ENCODE assay signal across 21 mouse cellular contexts in genomic region chr1:97630146-97630545, GRCm38 (mm10). TPM values are rescaled to one million over a fixed set of nuclear protein-coding genes. Genes with fewer than 3 reads are reported as not detected.
A peak's percentile ranks its signal among the peaks of the same experiment; 100 is the strongest.
DNase-seq lines count a peak whose midpoint lies in the region; ATAC-seq and TF ChIP-seq lines count a peak whose summit lies in the region.
"Had no signal": no experiment of that assay in that cellular context is flagged by ENCODE, and none has a peak within 500 bp of the region (broad histone marks: within the 10 kb centered on the region; RNA-seq: fewer than 3 reads in every experiment).

No protein-coding gene starts in this region.

- no peak overlapping the region for H3K27ac ChIP-seq in hindbrain, postnatal 0 days
- H3K27ac ChIP-seq in hindbrain, embryonic 11.5 days (ENCODE audit: low read depth, low read length) = no peak overlapping the region
- H3K27ac ChIP-seq in cortical plate, adult 2 months (ENCODE audit: insufficient read depth, low read length) = peak overlapping the region; percentile 60; the same call in 1 of the 2 replicates
- no peak overlapping the region for H3K27ac ChIP-seq in forebrain, embryonic 16.5 days (ENCODE audit: low read length)
- 0 out of 2 replicates have a peak overlapping the region, but pooled peaks have one; percentile 38 for H3K27ac ChIP-seq in midbrain, embryonic 16.5 days (ENCODE audit: low read length)
- no peak overlapping the region for H3K27ac ChIP-seq in heart, embryonic 10.5 days
- H3K27ac ChIP-seq: embryonic facial prominence, embryonic 12.5 days; intestine, embryonic 15.5 days; kidney, postnatal 0 days; lung, embryonic 15.5 days had no signal

- H3K4me1 ChIP-seq in hindbrain, postnatal 0 days (ENCODE audit: insufficient read depth, low read length) = no peaks in the 10 kb centered on the region
- no peaks in the 10 kb centered on the region for H3K4me1 ChIP-seq in hindbrain, embryonic 11.5 days (replicated peaks; ENCODE audit: control insufficient read depth, insufficient read depth, low read length)
- peaks cover 6% of the 10 kb centered on the region for H3K4me1 ChIP-seq in cortical plate, adult 2 months (ENCODE audit: control insufficient read depth, insufficient read depth, low read length)
- H3K4me1 ChIP-seq in forebrain, embryonic 16.5 days (replicated peaks; ENCODE audit: control insufficient read depth, insufficient read depth, low read length) = peaks cover 10% of the 10 kb centered on the region
- peaks cover 6% of the 10 kb centered on the region; the same call in 1 of the 2 replicates for H3K4me1 ChIP-seq in midbrain, embryonic 16.5 days (ENCODE audit: control insufficient read depth, insufficient read depth, low read length)
- H3K4me1 ChIP-seq in heart, embryonic 10.5 days = no peaks in the 10 kb centered on the region
- H3K4me1 ChIP-seq: embryonic facial prominence, embryonic 12.5 days; heart, embryonic 12.5 days; intestine, embryonic 15.5 days; lung, embryonic 15.5 days had no signal

- H3K4me3 ChIP-seq in hindbrain, postnatal 0 days (ENCODE audit: low read length) = no peak overlapping the region
- H3K4me3 ChIP-seq in hindbrain, embryonic 11.5 days (ENCODE audit: low read depth, low read length) = no peak overlapping the region
- no peak overlapping the region for H3K4me3 ChIP-seq in cortical plate, adult 2 months (ENCODE audit: insufficient read depth, low read length)
- H3K4me3 ChIP-seq in forebrain, embryonic 16.5 days (replicated peaks; ENCODE audit: low read length) = no peak overlapping the region
- H3K4me3 ChIP-seq in midbrain, embryonic 16.5 days (ENCODE audit: low read depth, low read length) = no peak overlapping the region
- no peak overlapping the region for H3K4me3 ChIP-seq in heart, embryonic 10.5 days
- H3K4me3 ChIP-seq: embryonic facial prominence, embryonic 12.5 days; heart, embryonic 12.5 days; intestine, embryonic 15.5 days; lung, embryonic 15.5 days; myocyte had no signal

- ATAC-seq in hindbrain, postnatal 0 days = peak; percentile 40
- ATAC-seq in hindbrain, embryonic 11.5 days (ENCODE audit: low FRiP score) = no peak
- peak; percentile 49 for ATAC-seq in forebrain, embryonic 16.5 days
- peak; percentile 41; the same call in 1 of the 2 replicates for ATAC-seq in midbrain, embryonic 16.5 days
- ATAC-seq: intestine, embryonic 15.5 days had no signal

- H3K9ac ChIP-seq in hindbrain, postnatal 0 days (replicated peaks; ENCODE audit: low read length) = no peak overlapping the region
- no peak overlapping the region for H3K9ac ChIP-seq in hindbrain, embryonic 11.5 days (ENCODE audit: low read depth, low read length)
- no peak overlapping the region for H3K9ac ChIP-seq in forebrain, embryonic 16.5 days (replicated peaks; ENCODE audit: low read depth, low read length)
- H3K9ac ChIP-seq in midbrain, embryonic 16.5 days (ENCODE audit: low read depth, low read length) = no peak overlapping the region
- H3K9ac ChIP-seq: embryonic facial prominence, embryonic 12.5 days; heart, embryonic 12.5 days; intestine, embryonic 15.5 days; lung, embryonic 15.5 days had no signal

- H3K4me2 ChIP-seq in hindbrain, postnatal 0 days (ENCODE audit: low read depth, low read length) = no peak overlapping the region
- H3K4me2 ChIP-seq in hindbrain, embryonic 11.5 days (replicated peaks; ENCODE audit: low read depth, low read length) = no peak overlapping the region
- H3K4me2 ChIP-seq in forebrain, embryonic 16.5 days (ENCODE audit: low read length) = no peak overlapping the region
- H3K4me2 ChIP-seq in midbrain, embryonic 16.5 days (ENCODE audit: low read length) = no peak overlapping the region
- H3K4me2 ChIP-seq: embryonic facial prominence, embryonic 12.5 days; heart, embryonic 12.5 days; intestine, embryonic 15.5 days; liver, embryonic 11.5 days; lung, embryonic 15.5 days had no signal

- no peaks in the 10 kb centered on the region for H3K27me3 ChIP-seq in hindbrain, postnatal 0 days (ENCODE audit: insufficient read depth, low read length)
- no peaks in the 10 kb centered on the region for H3K27me3 ChIP-seq in hindbrain, embryonic 11.5 days (ENCODE audit: control insufficient read depth, insufficient read depth, low read length)
- H3K27me3 ChIP-seq in forebrain, embryonic 16.5 days (replicated peaks; ENCODE audit: control insufficient read depth, insufficient read depth, low read length) = no peaks in the 10 kb centered on the region
- H3K27me3 ChIP-seq in midbrain, embryonic 16.5 days (ENCODE audit: control insufficient read depth, insufficient read depth, low read depth, low read length) = no peaks in the 10 kb centered on the region
- H3K27me3 ChIP-seq in heart, embryonic 10.5 days (ENCODE audit: insufficient read depth, poor library complexity, severe bottlenecking) = no peaks in the 10 kb centered on the region
- H3K27me3 ChIP-seq: embryonic facial prominence, embryonic 12.5 days; heart, embryonic 12.5 days; intestine, embryonic 15.5 days; lung, embryonic 15.5 days had no signal

- no peak for TF ChIP-seq POLR2A in cortical plate, adult 2 months (IDR thresholded peaks at IDR 0.05; ENCODE audit: extremely low read depth, insufficient read depth, low read length)

- no peaks in the 10 kb centered on the region for H3K36me3 ChIP-seq in hindbrain, postnatal 0 days (ENCODE audit: insufficient read depth, low read length)
- no peaks in the 10 kb centered on the region for H3K36me3 ChIP-seq in hindbrain, embryonic 11.5 days (ENCODE audit: control insufficient read depth, insufficient read depth, low read length)
- H3K36me3 ChIP-seq in forebrain, embryonic 16.5 days (ENCODE audit: control insufficient read depth, insufficient read depth) = no peaks in the 10 kb centered on the region
- no peaks in the 10 kb centered on the region for H3K36me3 ChIP-seq in midbrain, embryonic 16.5 days (ENCODE audit: control insufficient read depth, insufficient read depth, low read length)
- no peaks in the 10 kb centered on the region for H3K36me3 ChIP-seq in heart, embryonic 10.5 days
- H3K36me3 ChIP-seq: embryonic facial prominence, embryonic 12.5 days; heart, embryonic 12.5 days; intestine, embryonic 15.5 days; lung, embryonic 15.5 days had no signal

- no peak for TF ChIP-seq CTCF in hindbrain, postnatal 0 days (IDR thresholded peaks at IDR 0.05; ENCODE audit: low read depth)
- no peak for TF ChIP-seq CTCF in cortical plate, adult 2 months (IDR thresholded peaks at IDR 0.05; ENCODE audit: extremely low read depth, insufficient read depth, low read length)

- 59% methylated on average over 5 of the region's 5 CpGs for WGBS in hindbrain, postnatal 0 days
- 78% methylated on average over 5 of the region's 5 CpGs for WGBS in hindbrain, embryonic 11.5 days
- 20% methylated on average over 5 of the region's 5 CpGs for WGBS in forebrain, embryonic 16.5 days
- WGBS in midbrain, embryonic 16.5 days = 45% methylated on average over 5 of the region's 5 CpGs
- 80% methylated on average over 5 of the region's 5 CpGs for WGBS in heart, embryonic 10.5 days

- DNase-seq in hindbrain, postnatal 0 days (ENCODE audit: low spot score) = peak; percentile 26
- no peak for DNase-seq in hindbrain, embryonic 11.5 days (ENCODE audit: low spot score)
- DNase-seq in frontal cortex, postnatal 36 days (ENCODE audit: low spot score in 2 of 2) = no peak
- DNase-seq in c-Kit-positive CD71-positive TER-119-positive erythroid progenitor cells, embryonic 14.5 days (ENCODE audit: low spot score) = no peak
- DNase-seq in heart, embryonic 10.5 days (ENCODE audit: low spot score) = no peak
- DNase-seq: adrenal gland, adult 2 months; cerebellum, postnatal 36 days; gastrocnemius, postnatal 36 days; heart, postnatal 36 days; left cerebral cortex, postnatal 4 days; thymus, adult 18-20 months had no signal

- no peaks in the 10 kb centered on the region for H3K9me3 ChIP-seq in hindbrain, postnatal 0 days (ENCODE audit: low read length)
- H3K9me3 ChIP-seq in hindbrain, embryonic 11.5 days (ENCODE audit: control insufficient read depth, low read length) = no peaks in the 10 kb centered on the region
- H3K9me3 ChIP-seq in forebrain, embryonic 16.5 days (ENCODE audit: control insufficient read depth, low read length) = no peaks in the 10 kb centered on the region
- no peaks in the 10 kb centered on the region for H3K9me3 ChIP-seq in midbrain, embryonic 16.5 days (replicated peaks; ENCODE audit: control insufficient read depth, low read length, poor library complexity, severe bottlenecking)
- H3K9me3 ChIP-seq in heart, embryonic 10.5 days = no peaks in the 10 kb centered on the region
- H3K9me3 ChIP-seq: embryonic facial prominence, embryonic 12.5 days; heart, embryonic 12.5 days; intestine, embryonic 15.5 days; lung, embryonic 15.5 days had no signal

RNA-seq across cellular contexts. Expression of gene D1Ertd622e, which starts 31.7 kb away (rescaled TPM):
- 57.0 and 60.8 TPM in 2 replicates for total RNA-seq in hindbrain, postnatal 0 days (2014; rRNA removed)
- polyA plus RNA-seq in hindbrain, postnatal 0 days (2015; fragmentation: Nextera tagmentation; extraction: Ambion mirVana) = 53.3 and 58.3 TPM in 2 replicates
- 32.6 and 40.8 TPM in 2 replicates for polyA plus RNA-seq in hindbrain, embryonic 11.5 days (2014; fragmentation: Nextera tagmentation; extraction: Ambion mirVana)
- 68.8 and 71.2 TPM in 2 replicates for polyA plus RNA-seq in cortical plate, adult 2 months (2012; rRNA removed)
- polyA plus RNA-seq in forebrain, embryonic 16.5 days (2015; fragmentation: Nextera tagmentation; extraction: Ambion mirVana) = 64.9 and 65.6 TPM in 2 replicates
- polyA plus RNA-seq in midbrain, embryonic 16.5 days (2015; fragmentation: Nextera tagmentation; extraction: Ambion mirVana) = 64.9 and 75.9 TPM in 2 replicates
- 9.3 and 12.1 TPM in 2 replicates for polyA plus RNA-seq in heart, embryonic 10.5 days (2016; fragmentation: Nextera tagmentation; extraction: Ambion mirVana)

Comparison
In these comparisons a context has a peak if more than half of its experiments do, and no peak if none do; other contexts are left out.
1. H3K27ac ChIP-seq: peak in cortical plate, adult 2 months (single experiment) and midbrain, embryonic 16.5 days (single experiment); none in hindbrain, postnatal 0 days (single experiment), hindbrain, embryonic 11.5 days (single experiment), forebrain, embryonic 16.5 days (single experiment) and heart, embryonic 10.5 days (single experiment).